Mouse (Mus musculus): Measurements from ENCODE around the gene Fblim1. TPM values are rescaled to one million over a fixed set of nuclear protein-coding genes. Genes with fewer than 3 reads are reported as not detected.

Gene Fblim1
- polyA plus RNA-seq, 1 experiment from 2014 or later: 29.1 TPM

- Histone ChIP-seq H3K4me1 (ENCODE audit: control insufficient read depth, insufficient read depth, low read length) (peaks cover 19% of the 10 kb centered on the region), H3K27ac (ENCODE audit: low read depth, low read length) (peak overlapping the region; percentile 96), H3K9me3 (ENCODE audit: control insufficient read depth, low read length) (no peaks in the 10 kb centered on the region), H3K9ac (replicated peaks; ENCODE audit: low read depth, low read length) (peak overlapping the region; percentile 94), H3K4me2 (ENCODE audit: low read depth, low read length) (peak overlapping the region; percentile 66), H3K36me3 (ENCODE audit: control insufficient read depth, insufficient read depth, low read length) (no peaks in the 10 kb centered on the region), H3K27me3 (ENCODE audit: control insufficient read depth, insufficient read depth, low read length) (no peaks in the 10 kb centered on the region), H3K4me3 (ENCODE audit: low read depth, low read length) (peak overlapping the region; percentile 94)
- under 1% methylated on average over 14 of the region's 14 CpGs for WGBS
- no peak for ATAC-seq (ENCODE audit: low read depth)
Measured at GRCm38 (mm10) chr4:141537226-141537610, 68.7 kb downstream of the Fblim1 start.

- H3K9ac ChIP-seq (replicated peaks; ENCODE audit: low read depth, low read length): peak overlapping the region; percentile 94
- H3K27me3 ChIP-seq (ENCODE audit: control insufficient read depth, insufficient read depth, low read length): no peaks in the 10 kb centered on the region
- peak overlapping the region; percentile 66 for H3K4me2 ChIP-seq (ENCODE audit: low read depth, low read length)
- H3K4me3 ChIP-seq (ENCODE audit: low read depth, low read length): peak overlapping the region; percentile 94
- H3K27ac ChIP-seq (ENCODE audit: low read depth, low read length): peak overlapping the region; percentile 96
- peak; percentile 73 for ATAC-seq (ENCODE audit: low read depth)
- H3K9me3 ChIP-seq (ENCODE audit: control insufficient read depth, low read length): no peaks in the 10 kb centered on the region
- peaks cover 21% of the 10 kb centered on the region for H3K4me1 ChIP-seq (ENCODE audit: control insufficient read depth, insufficient read depth, low read length)
- under 1% methylated on average over 61 of the region's 61 CpGs for WGBS
- no peaks in the 10 kb centered on the region for H3K36me3 ChIP-seq (ENCODE audit: control insufficient read depth, insufficient read depth, low read length)
Measured at GRCm38 (mm10) chr4:141536291-141537225, 69.3 kb downstream of the Fblim1 start.

- peaks cover 24% of the 10 kb centered on the region for H3K4me1 ChIP-seq (ENCODE audit: control insufficient read depth, insufficient read depth, low read length)
- no peaks in the 10 kb centered on the region for H3K36me3 ChIP-seq (ENCODE audit: control insufficient read depth, insufficient read depth, low read length)
- peak; percentile 42; the same call in 1 of the 2 replicates for ATAC-seq (ENCODE audit: low read depth)
- H3K9ac ChIP-seq (replicated peaks; ENCODE audit: low read depth, low read length): peak overlapping the region; percentile 94
- H3K4me3 ChIP-seq (ENCODE audit: low read depth, low read length): peak overlapping the region; percentile 94
- H3K9me3 ChIP-seq (ENCODE audit: control insufficient read depth, low read length): no peaks in the 10 kb centered on the region
- no peaks in the 10 kb centered on the region for H3K27me3 ChIP-seq (ENCODE audit: control insufficient read depth, insufficient read depth, low read length)
- peak overlapping the region; percentile 96 for H3K27ac ChIP-seq (ENCODE audit: low read depth, low read length)
- peak overlapping the region; percentile 66 for H3K4me2 ChIP-seq (ENCODE audit: low read depth, low read length)
- WGBS: 8% methylated on average over 9 of the region's 11 CpGs
Measured at GRCm38 (mm10) chr4:141534947-141535680, 70.8 kb downstream of the Fblim1 start.

GRCm38 (mm10) chr4:141530979-141531378 is 74.9 kb downstream of the Fblim1 start:
- Histone ChIP-seq H3K36me3 (ENCODE audit: control insufficient read depth, insufficient read depth, low read length) (no peaks in the 10 kb centered on the region), H3K27ac (ENCODE audit: low read depth, low read length) (no peak overlapping the region), H3K4me1 (ENCODE audit: control insufficient read depth, insufficient read depth, low read length) (peaks cover 18% of the 10 kb centered on the region), H3K27me3 (ENCODE audit: control insufficient read depth, insufficient read depth, low read length) (no peaks in the 10 kb centered on the region), H3K9ac (replicated peaks; ENCODE audit: low read depth, low read length) (no peak overlapping the region), H3K4me2 (ENCODE audit: low read depth, low read length) (no peak overlapping the region), H3K4me3 (ENCODE audit: low read depth, low read length) (no peak overlapping the region), H3K9me3 (ENCODE audit: control insufficient read depth, low read length) (no peaks in the 10 kb centered on the region)
- WGBS: 79% methylated on average over 15 of the region's 15 CpGs
- no peak for ATAC-seq (ENCODE audit: low read depth)

- Histone ChIP-seq H3K4me2 (ENCODE audit: low read depth, low read length) (no peak overlapping the region), H3K27ac (ENCODE audit: low read depth, low read length) (no peak overlapping the region), H3K9me3 (ENCODE audit: control insufficient read depth, low read length) (no peaks in the 10 kb centered on the region), H3K9ac (replicated peaks; ENCODE audit: low read depth, low read length) (no peak overlapping the region), H3K27me3 (ENCODE audit: control insufficient read depth, insufficient read depth, low read length) (no peaks in the 10 kb centered on the region), H3K4me1 (ENCODE audit: control insufficient read depth, insufficient read depth, low read length) (peaks cover 7% of the 10 kb centered on the region; the same call in 1 of the 2 replicates), H3K36me3 (ENCODE audit: control insufficient read depth, insufficient read depth, low read length) (no peaks in the 10 kb centered on the region), H3K4me3 (ENCODE audit: low read depth, low read length) (no peak overlapping the region)
- ATAC-seq (ENCODE audit: low read depth): no peak
- WGBS: 82% methylated on average over 11 of the region's 11 CpGs
Measured at GRCm38 (mm10) chr4:141528938-141529337, 77.0 kb downstream of the Fblim1 start.

GRCm38 (mm10) chr4:141526936-141527650 is 78.8 kb downstream of the Fblim1 start:
- no peak for ATAC-seq (ENCODE audit: low read depth)
- no peaks in the 10 kb centered on the region for H3K9me3 ChIP-seq (ENCODE audit: control insufficient read depth, low read length)
- peaks cover 1% of the 10 kb centered on the region for H3K36me3 ChIP-seq (ENCODE audit: control insufficient read depth, insufficient read depth, low read length)
- H3K4me1 ChIP-seq (ENCODE audit: control insufficient read depth, insufficient read depth, low read length): 0 out of 2 replicates have a peak, but pooled peaks cover 5% of the 10 kb centered on the region
- no peak overlapping the region for H3K4me3 ChIP-seq (ENCODE audit: low read depth, low read length)
- no peak overlapping the region for H3K27ac ChIP-seq (ENCODE audit: low read depth, low read length)
- H3K4me2 ChIP-seq (ENCODE audit: low read depth, low read length): no peak overlapping the region
- 91% methylated on average over 7 of the region's 7 CpGs for WGBS
- no peaks in the 10 kb centered on the region for H3K27me3 ChIP-seq (ENCODE audit: control insufficient read depth, insufficient read depth, low read length)
- H3K9ac ChIP-seq (replicated peaks; ENCODE audit: low read depth, low read length): no peak overlapping the region

Other genes with a start within 250 kb of the Fblim1 start
- gene Fam131c, start 237.9 kb downstream of the Fblim1 start, polyA plus RNA-seq (2014; fragmentation: Nextera tagmentation; extraction: Ambion mirVana): 28.8 and 47.7 TPM in 2 replicates
- gene Clcnka, start 207.4 kb downstream of the Fblim1 start, polyA plus RNA-seq (2014; fragmentation: Nextera tagmentation; extraction: Ambion mirVana): 0.33 TPM in 1 of 2 replicates, not detected in the other
- not detected in 2 replicates for gene Clcnkb, start 190.1 kb downstream of the Fblim1 start, polyA plus RNA-seq (2014; fragmentation: Nextera tagmentation; extraction: Ambion mirVana)
- 0.12 TPM in 1 of 2 replicates, not detected in the other for gene Hspb7, start 185.3 kb downstream of the Fblim1 start, polyA plus RNA-seq (2014; fragmentation: Nextera tagmentation; extraction: Ambion mirVana)
- 0.39 TPM in 1 of 2 replicates, not detected in the other for gene Srarp, start 170.0 kb downstream of the Fblim1 start, polyA plus RNA-seq (2014; fragmentation: Nextera tagmentation; extraction: Ambion mirVana)
- gene Zbtb17, start 161.4 kb downstream of the Fblim1 start, polyA plus RNA-seq (2014; fragmentation: Nextera tagmentation; extraction: Ambion mirVana): 32.2 and 36.6 TPM in 2 replicates
- gene Spen, start 67.5 kb downstream of the Fblim1 start, polyA plus RNA-seq (2014; fragmentation: Nextera tagmentation; extraction: Ambion mirVana): 21.7 and 23.9 TPM in 2 replicates
- gene Tmem82, start 12.5 kb upstream of the Fblim1 start, polyA plus RNA-seq (2014; fragmentation: Nextera tagmentation; extraction: Ambion mirVana): 0.12 and 0.26 TPM in 2 replicates
- gene Slc25a34, start 17.7 kb upstream of the Fblim1 start, polyA plus RNA-seq (2014; fragmentation: Nextera tagmentation; extraction: Ambion mirVana): not detected in 2 replicates
- 5.3 and 6.5 TPM in 2 replicates for gene Plekhm2, start 58.8 kb upstream of the Fblim1 start, polyA plus RNA-seq (2014; fragmentation: Nextera tagmentation; extraction: Ambion mirVana)
- gene Rsc1a1, start 79.5 kb upstream of the Fblim1 start, polyA plus RNA-seq (2014; fragmentation: Nextera tagmentation; extraction: Ambion mirVana): 0.82 and 0.83 TPM in 2 replicates
- gene Ddi2, start 117.3 kb upstream of the Fblim1 start, polyA plus RNA-seq (2014; fragmentation: Nextera tagmentation; extraction: Ambion mirVana): 11.5 and 15.2 TPM in 2 replicates
- not detected in 2 replicates for gene Agmat, start 140.6 kb upstream of the Fblim1 start, polyA plus RNA-seq (2014; fragmentation: Nextera tagmentation; extraction: Ambion mirVana)
- 5.8 and 6.4 TPM in 2 replicates for gene Dnajc16, start 184.8 kb upstream of the Fblim1 start, polyA plus RNA-seq (2014; fragmentation: Nextera tagmentation; extraction: Ambion mirVana)
- gene Casp9, start 187.5 kb upstream of the Fblim1 start, polyA plus RNA-seq (2014; fragmentation: Nextera tagmentation; extraction: Ambion mirVana): 17.3 and 18.2 TPM in 2 replicates
- not detected in 2 replicates for gene Cela2a, start 220.1 kb upstream of the Fblim1 start, polyA plus RNA-seq (2014; fragmentation: Nextera tagmentation; extraction: Ambion mirVana)
- gene Ctrc, start 240.3 kb upstream of the Fblim1 start, polyA plus RNA-seq (2014; fragmentation: Nextera tagmentation; extraction: Ambion mirVana): not detected in 2 replicates